Mouse (Mus musculus): ENCODE data around the gene Kat6b. TPM values are rescaled to one million over a fixed set of nuclear protein-coding genes. Genes with fewer than 3 reads are reported as not detected.

Gene Kat6b
- polyA plus RNA-seq, 1 experiment from 2014 or later, result 20.0 TPM

GRCm38 (mm10) chr14:21551655-21552054 lies 70.4 kb downstream of the Kat6b start:
- Histone ChIP-seq H3K4me3 (no peak overlapping the region), H3K9ac (no peak overlapping the region), H3K27ac (no peak overlapping the region), H3K27me3 (no peaks in the 10 kb centered on the region), H3K4me2 (no peak overlapping the region), H3K9me3 (no peaks in the 10 kb centered on the region), H3K36me3 (no peaks in the 10 kb centered on the region), H3K4me1 (replicated peaks) (peaks cover 64% of the 10 kb centered on the region)
- WGBS, result 97% methylated on average over 7 of the region's 7 CpGs
- ATAC-seq (ENCODE audit: low FRiP score), result no peak

GRCm38 (mm10) chr14:21552958-21553357 lies 71.7 kb downstream of the Kat6b start:
- Histone ChIP-seq H3K4me2 (no peak overlapping the region), H3K4me1 (replicated peaks) (peaks cover 53% of the 10 kb centered on the region), H3K36me3 (no peaks in the 10 kb centered on the region), H3K9ac (no peak overlapping the region), H3K9me3 (no peaks in the 10 kb centered on the region), H3K27me3 (no peaks in the 10 kb centered on the region), H3K27ac (0 out of 2 replicates have a peak overlapping the region, but pooled peaks have one; percentile 13), H3K4me3 (no peak overlapping the region)
- no peak for ATAC-seq (ENCODE audit: low FRiP score)
- 68% methylated on average over 8 of the region's 8 CpGs for WGBS

- Histone ChIP-seq H3K4me1 (replicated peaks) (peaks cover 56% of the 10 kb centered on the region), H3K36me3 (no peaks in the 10 kb centered on the region)
These were observed 72.8 kb downstream of the Kat6b start for GRCm38 (mm10) chr14:21554046-21554445.

GRCm38 (mm10) chr14:21558440-21559131 lies 77.4 kb downstream of the Kat6b start:
- ATAC-seq (ENCODE audit: low FRiP score), result no peak
- H3K36me3 ChIP-seq, result no peaks in the 10 kb centered on the region
- no peak overlapping the region for H3K4me2 ChIP-seq
- no peak overlapping the region for H3K4me3 ChIP-seq
- no peaks in the 10 kb centered on the region for H3K9me3 ChIP-seq
- no peak overlapping the region for H3K9ac ChIP-seq
- H3K27me3 ChIP-seq, result no peaks in the 10 kb centered on the region
- peaks cover 53% of the 10 kb centered on the region for H3K4me1 ChIP-seq (replicated peaks)
- H3K27ac ChIP-seq, result peak overlapping the region; percentile 26
- WGBS, result 60% methylated on average over 10 of the region's 10 CpGs

More at GRCm38 (mm10) chr14:21554046-21554445, 72.8 kb downstream of the Kat6b start:
- no peaks in the 10 kb centered on the region for H3K27me3 ChIP-seq
- H3K27ac ChIP-seq, result peak overlapping the region; percentile 19
- H3K4me2 ChIP-seq, result no peak overlapping the region
- no peak overlapping the region for H3K4me3 ChIP-seq
- no peak for ATAC-seq (ENCODE audit: low FRiP score)
- H3K9me3 ChIP-seq, result no peaks in the 10 kb centered on the region
- WGBS, result 80% methylated on average over 8 of the region's 8 CpGs
- no peak overlapping the region for H3K9ac ChIP-seq

GRCm38 (mm10) chr14:21559447-21559846 lies 78.2 kb downstream of the Kat6b start:
- Histone ChIP-seq H3K4me1 (replicated peaks) (peaks cover 51% of the 10 kb centered on the region), H3K4me3 (no peak overlapping the region), H3K27me3 (no peaks in the 10 kb centered on the region), H3K9ac (no peak overlapping the region), H3K4me2 (no peak overlapping the region), H3K9me3 (no peaks in the 10 kb centered on the region), H3K36me3 (no peaks in the 10 kb centered on the region), H3K27ac (no peak overlapping the region)
- WGBS, result 87% methylated on average over 7 of the region's 7 CpGs
- ATAC-seq (ENCODE audit: low FRiP score), result no peak

- ATAC-seq (ENCODE audit: low FRiP score), result no peak
- 87% methylated on average over 11 of the region's 11 CpGs for WGBS
- no peak overlapping the region for H3K4me3 ChIP-seq
- no peaks in the 10 kb centered on the region for H3K36me3 ChIP-seq
- H3K27ac ChIP-seq, result no peak overlapping the region
- H3K27me3 ChIP-seq, result no peaks in the 10 kb centered on the region
- H3K9me3 ChIP-seq, result no peaks in the 10 kb centered on the region
- no peak overlapping the region for H3K4me2 ChIP-seq
- H3K9ac ChIP-seq, result no peak overlapping the region
- H3K4me1 ChIP-seq (replicated peaks), result peaks cover 42% of the 10 kb centered on the region
These were observed 79.4 kb downstream of the Kat6b start for GRCm38 (mm10) chr14:21560481-21561209.

- Histone ChIP-seq H3K27me3 (no peaks in the 10 kb centered on the region), H3K4me3 (no peak overlapping the region), H3K4me2 (no peak overlapping the region), H3K4me1 (replicated peaks) (peaks cover 35% of the 10 kb centered on the region), H3K9ac (no peak overlapping the region), H3K9me3 (no peaks in the 10 kb centered on the region), H3K27ac (no peak overlapping the region), H3K36me3 (no peaks in the 10 kb centered on the region)
- WGBS, result 91% methylated on average over 8 of the region's 8 CpGs
- ATAC-seq (ENCODE audit: low FRiP score), result no peak
These were observed 80.3 kb downstream of the Kat6b start for GRCm38 (mm10) chr14:21561396-21562065.

GRCm38 (mm10) chr14:21563584-21564118 lies 82.4 kb downstream of the Kat6b start:
- H3K4me3 ChIP-seq, result no peak overlapping the region
- no peak for ATAC-seq (ENCODE audit: low FRiP score)
- no peak overlapping the region for H3K27ac ChIP-seq
- 65% methylated on average over 4 of the region's 4 CpGs for WGBS
- H3K9me3 ChIP-seq, result no peaks in the 10 kb centered on the region
- no peaks in the 10 kb centered on the region for H3K36me3 ChIP-seq
- no peak overlapping the region for H3K9ac ChIP-seq
- no peak overlapping the region for H3K4me2 ChIP-seq
- no peaks in the 10 kb centered on the region for H3K27me3 ChIP-seq
- H3K4me1 ChIP-seq (replicated peaks), result peaks cover 36% of the 10 kb centered on the region

- Histone ChIP-seq H3K27ac (no peak overlapping the region), H3K27me3 (no peaks in the 10 kb centered on the region), H3K9ac (no peak overlapping the region), H3K4me3 (no peak overlapping the region), H3K4me1 (replicated peaks) (peaks cover 37% of the 10 kb centered on the region), H3K4me2 (no peak overlapping the region), H3K9me3 (no peaks in the 10 kb centered on the region), H3K36me3 (no peaks in the 10 kb centered on the region)
- ATAC-seq (ENCODE audit: low FRiP score), result no peak
- WGBS, result 94% methylated on average over 10 of the region's 10 CpGs
These were observed 84.5 kb downstream of the Kat6b start for GRCm38 (mm10) chr14:21565541-21566353.

- no peak for ATAC-seq (ENCODE audit: low FRiP score)
- H3K9ac ChIP-seq, result no peak overlapping the region
- no peaks in the 10 kb centered on the region for H3K36me3 ChIP-seq
- WGBS, result 94% methylated on average over 7 of the region's 7 CpGs
- H3K9me3 ChIP-seq, result no peaks in the 10 kb centered on the region
- H3K4me3 ChIP-seq, result no peak overlapping the region
- no peak overlapping the region for H3K4me2 ChIP-seq
- H3K27ac ChIP-seq, result no peak overlapping the region
- H3K4me1 ChIP-seq (replicated peaks), result peaks cover 37% of the 10 kb centered on the region
- H3K27me3 ChIP-seq, result no peaks in the 10 kb centered on the region
These were observed 86.2 kb downstream of the Kat6b start for GRCm38 (mm10) chr14:21567293-21567984.

- Histone ChIP-seq H3K36me3 (no peaks in the 10 kb centered on the region), H3K9ac (no peak overlapping the region), H3K9me3 (no peaks in the 10 kb centered on the region), H3K27me3 (no peaks in the 10 kb centered on the region), H3K4me3 (no peak overlapping the region), H3K27ac (0 out of 2 replicates have a peak overlapping the region, but pooled peaks have one; percentile 18), H3K4me2 (no peak overlapping the region), H3K4me1 (replicated peaks) (peaks cover 23% of the 10 kb centered on the region)
- 71% methylated on average over 7 of the region's 7 CpGs for WGBS
- no peak for ATAC-seq (ENCODE audit: low FRiP score)
These were observed 87.6 kb downstream of the Kat6b start for GRCm38 (mm10) chr14:21568821-21569220.

Measured in hindbrain, embryonic 13.5 days (tissue).